Mouse (Mus musculus) forebrain, embryonic 10.5 days (tissue): ENCODE results near the gene Tvp23a. TPM values are rescaled to one million over a fixed set of nuclear protein-coding genes. Genes with fewer than 3 reads are reported as not detected.
A peak's percentile ranks its signal among the peaks of the same experiment; 100 is the strongest.

ENCODE experiments used
- DNase-seq: peaks from one replicate; pipeline ENCODE4 v3.0.0-alpha.2; 2017; ENCODE audit warnings: low spot score; ENCODE audit errors: extremely low spot score
- H3K27ac ChIP-seq: fragments of 300-500 bp; sonication (generic); 2 replicates; pipeline ENCODE4 v1.5.1; 2016; ENCODE audit warnings: mild to moderate bottlenecking
- H3K27me3 ChIP-seq: fragments of 300-500 bp; sonication (generic); 2 replicates; pipeline ENCODE4 v1.6.1; 2016; ENCODE audit warnings: mild to moderate bottlenecking; ENCODE audit not compliant: poor library complexity, severe bottlenecking
- H3K36me3 ChIP-seq: fragments of 300-500 bp; sonication (generic); replicated peaks from 2 replicates; pipeline ENCODE4 v1.6.1; 2016; ENCODE audit warnings: mild to moderate bottlenecking, moderate library complexity
- H3K4me1 ChIP-seq: fragments of 300-500 bp; sonication (generic); 2 replicates; pipeline ENCODE4 v1.6.1; 2016
- H3K4me3 ChIP-seq: fragments of 300-500 bp; sonication (generic); 2 replicates; pipeline ENCODE4 v1.5.1; 2016; ENCODE audit warnings: mild to moderate bottlenecking, moderate library complexity
- H3K9me3 ChIP-seq: fragments of 300-500 bp; sonication (generic); 2 replicates; pipeline ENCODE4 v1.6.1; 2016; ENCODE audit warnings: mild to moderate bottlenecking, moderate library complexity
- WGBS: fragments of 180-500 bp; shearing (Covaris S2); methylation state at CpG from one replicate; pipeline ENCODE4 v1.1.7; 2016; 5-methylcytosine and 5-hydroxymethylcytosine counted together
- polyA plus RNA-seq: library from polyadenylated mRNA; unstranded; fragments of >200 nt; fragmentation: Nextera tagmentation; extraction: Ambion mirVana; gene quantifications from 2 replicates; pipeline ENCODE4 v1.2.1, GENCODE M21; 2016

Gene Tvp23a
- polyA plus RNA-seq, 1 experiment from 2014 or later = 20.5 TPM

DNA sequence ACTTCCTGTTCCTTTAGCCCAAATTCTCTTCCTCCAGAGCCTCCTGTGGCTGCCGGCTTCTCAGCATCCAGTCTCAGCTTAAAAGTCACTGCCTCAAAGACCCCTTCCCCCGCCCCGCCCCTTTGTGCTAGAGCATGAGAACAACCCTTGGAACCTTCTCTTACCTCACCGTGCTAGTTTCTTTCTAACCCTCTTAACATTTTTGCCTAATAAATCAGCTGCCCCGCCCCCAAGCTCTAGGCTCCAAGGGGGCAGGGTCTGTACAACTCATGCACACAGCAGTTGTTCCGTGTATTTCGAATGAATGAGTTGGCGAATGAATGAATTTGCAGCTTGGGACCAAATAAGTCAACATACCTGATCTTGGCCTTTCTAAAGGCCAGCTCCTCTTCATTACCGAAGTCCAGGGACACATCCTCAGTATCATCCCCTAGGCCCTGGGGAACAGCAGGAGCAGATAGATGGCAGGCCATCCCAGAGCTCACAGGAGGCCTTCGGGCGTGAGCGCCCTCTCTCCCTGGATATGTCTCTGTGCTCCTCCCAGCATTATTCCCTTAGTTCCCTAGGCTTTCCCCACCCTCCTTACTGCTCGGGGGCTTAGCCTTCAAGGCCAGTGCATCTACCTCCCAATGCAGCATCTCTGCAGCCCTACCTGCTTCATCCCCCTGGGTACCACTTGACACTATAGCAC, 444 bp downstream of the Tvp23a start:
- Histone ChIP-seq H3K27me3 (no peaks in the 10 kb centered on the region), H3K4me1 (peaks cover 29% of the 10 kb centered on the region), H3K36me3 (no peaks in the 10 kb centered on the region), H3K9me3 (no peaks in the 10 kb centered on the region), H3K27ac (peak overlapping the region; percentile 91), H3K4me3 (peak overlapping the region; percentile 64)
- 15% methylated on average over 13 of the region's 13 CpGs for WGBS
- DNase-seq = peak; percentile 24

DNA sequence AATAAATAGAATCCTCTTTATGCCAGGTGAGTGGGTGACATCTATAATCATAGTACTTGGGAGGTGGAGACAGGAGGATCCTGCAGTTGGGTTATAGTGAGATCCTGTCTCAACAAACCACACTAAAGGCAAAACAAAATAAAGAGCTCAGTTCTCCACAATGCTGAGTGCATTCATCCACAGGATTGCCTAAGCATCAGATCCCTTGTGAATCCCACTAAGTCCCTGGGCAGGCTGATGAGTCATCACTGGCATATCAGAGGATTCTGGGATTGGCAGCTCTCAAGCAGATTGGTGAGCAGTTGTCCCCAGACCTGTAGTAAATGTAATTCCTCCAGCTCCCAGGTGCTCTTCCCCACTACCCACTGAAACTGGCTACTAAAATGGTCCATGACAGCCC, 3.4 kb downstream of the Tvp23a start:
- no peak overlapping the region for H3K27ac ChIP-seq
- no peak overlapping the region for H3K4me3 ChIP-seq
- H3K9me3 ChIP-seq = no peaks in the 10 kb centered on the region
- peaks cover under 1% of the 10 kb centered on the region; the same call in 1 of the 2 replicates for H3K36me3 ChIP-seq
- H3K4me1 ChIP-seq = peaks cover 29% of the 10 kb centered on the region
- no peak for DNase-seq
- no peaks in the 10 kb centered on the region for H3K27me3 ChIP-seq

- no peak overlapping the region for H3K4me3 ChIP-seq
- H3K27ac ChIP-seq = no peak overlapping the region
- DNase-seq = no peak
- WGBS = 93% methylated on average over 4 of the region's 4 CpGs
- no peaks in the 10 kb centered on the region for H3K27me3 ChIP-seq
- peaks cover 16% of the 10 kb centered on the region for H3K4me1 ChIP-seq
- H3K36me3 ChIP-seq = peaks cover 10% of the 10 kb centered on the region
- H3K9me3 ChIP-seq = no peaks in the 10 kb centered on the region
Measured at GRCm38 (mm10) chr16:10441761-10442160, 5.4 kb downstream of the Tvp23a start.

- no peaks in the 10 kb centered on the region for H3K27me3 ChIP-seq
- peaks cover 11% of the 10 kb centered on the region for H3K4me1 ChIP-seq
- no peak overlapping the region for H3K4me3 ChIP-seq
- 83% methylated on average over 6 of the region's 6 CpGs for WGBS
- no peak for DNase-seq
- H3K27ac ChIP-seq = no peak overlapping the region
- H3K36me3 ChIP-seq = peaks cover 10% of the 10 kb centered on the region
- H3K9me3 ChIP-seq = no peaks in the 10 kb centered on the region
Measured at GRCm38 (mm10) chr16:10441328-10441727, 5.8 kb downstream of the Tvp23a start.

GRCm38 (mm10) chr16:10438055-10438454, 9.1 kb downstream of the Tvp23a start:
- Histone ChIP-seq H3K27me3 (no peaks in the 10 kb centered on the region), H3K9me3 (no peaks in the 10 kb centered on the region), H3K4me3 (no peak overlapping the region), H3K36me3 (peaks cover 10% of the 10 kb centered on the region), H3K4me1 (no peaks in the 10 kb centered on the region), H3K27ac (no peak overlapping the region)
- WGBS = 90% methylated on average over 5 of the region's 5 CpGs
- no peak for DNase-seq

GRCm38 (mm10) chr16:10436166-10436565, 11.0 kb downstream of the Tvp23a start:
- H3K4me1 ChIP-seq = no peaks in the 10 kb centered on the region
- no peak for DNase-seq
- peaks cover 10% of the 10 kb centered on the region for H3K36me3 ChIP-seq
- WGBS = 90% methylated on average over 6 of the region's 6 CpGs
- H3K9me3 ChIP-seq = no peaks in the 10 kb centered on the region
- H3K4me3 ChIP-seq = no peak overlapping the region
- no peak overlapping the region for H3K27ac ChIP-seq
- no peaks in the 10 kb centered on the region for H3K27me3 ChIP-seq

DNA sequence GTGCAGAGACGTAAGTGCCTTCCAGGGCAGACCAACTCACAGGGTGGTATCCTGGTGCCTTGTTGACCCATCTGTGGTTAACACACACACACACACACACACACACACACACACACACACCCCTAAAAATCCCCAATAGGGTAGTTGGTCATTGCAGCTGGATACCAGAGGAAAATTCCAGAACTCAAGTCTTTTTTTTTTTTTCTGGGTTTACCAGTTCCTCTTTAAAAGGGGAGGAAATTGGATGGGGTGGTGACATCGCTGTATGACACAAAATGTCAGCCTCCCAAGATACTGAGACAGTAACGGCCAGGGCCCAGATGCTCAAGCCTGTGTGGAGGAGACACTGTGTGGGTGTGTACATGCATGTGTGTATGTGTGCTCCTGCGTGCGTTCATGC, 13.8 kb downstream of the Tvp23a start:
- 94% methylated on average over 5 of the region's 5 CpGs for whole genome bisulfite sequencing
- no peaks in the 10 kb centered on the region for H3K9me3 ChIP-seq

DNA sequence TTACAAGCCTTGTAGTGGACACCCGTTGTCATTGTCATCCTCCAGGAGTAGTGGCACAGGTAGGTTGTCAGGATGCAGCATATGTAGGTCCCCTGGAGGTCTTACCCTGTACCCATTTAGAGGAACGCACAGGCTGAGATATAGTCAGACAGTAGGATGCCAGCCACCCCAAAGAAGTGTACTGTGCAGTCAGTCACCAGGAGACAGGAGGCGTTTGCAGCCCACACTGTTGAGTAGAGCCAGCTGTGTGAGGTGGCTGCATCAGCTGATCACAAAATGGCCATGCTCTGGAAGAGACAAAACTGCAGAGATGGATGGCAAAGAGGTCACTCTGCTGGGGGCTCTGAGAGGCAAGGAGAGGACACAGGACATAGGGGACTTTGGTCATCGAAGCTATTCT, 14.8 kb downstream of the Tvp23a start:
- Histone ChIP-seq H3K36me3 (peaks cover 2% of the 10 kb centered on the region; the same call in 1 of the 2 replicates), H3K27me3 (no peaks in the 10 kb centered on the region), H3K4me1 (no peaks in the 10 kb centered on the region), H3K4me3 (no peak overlapping the region), H3K9me3 (no peaks in the 10 kb centered on the region), H3K27ac (no peak overlapping the region)
- WGBS = 88% methylated on average over 4 of the region's 4 CpGs
- DNase-seq = no peak

More for the DNA sequence above, 13.8 kb downstream of the Tvp23a start:
- Histone ChIP-seq H3K36me3 (peaks cover 6% of the 10 kb centered on the region), H3K4me3 (no peak overlapping the region), H3K27ac (no peak overlapping the region), H3K4me1 (no peaks in the 10 kb centered on the region), H3K27me3 (no peaks in the 10 kb centered on the region)
- no peak for DNase-seq

DNA sequence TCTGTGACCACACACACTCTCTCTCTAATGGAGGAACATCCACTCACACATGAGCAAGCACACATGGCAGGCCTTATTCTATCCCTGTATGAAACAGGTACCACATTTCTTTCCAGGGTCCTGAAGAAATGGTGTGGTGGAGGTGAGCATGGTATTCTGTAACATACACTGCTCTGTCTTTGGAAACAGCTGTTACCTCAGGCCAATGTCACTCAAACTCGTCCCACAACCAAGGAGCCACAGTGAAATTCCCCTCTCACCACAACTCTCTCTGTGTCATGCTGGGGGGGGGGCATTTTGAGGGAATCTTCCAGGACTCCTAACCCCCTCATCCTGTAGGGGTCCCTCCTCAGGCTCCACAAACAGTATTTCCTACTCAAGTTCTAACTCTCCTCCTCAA, 15.3 kb downstream of the Tvp23a start:
- H3K27ac ChIP-seq = no peak overlapping the region
- WGBS = 83% methylated on average over 1 of the region's 1 CpGs
- DNase-seq = no peak
- H3K36me3 ChIP-seq = peaks cover 7% of the 10 kb centered on the region
- no peak overlapping the region for H3K4me3 ChIP-seq
- no peaks in the 10 kb centered on the region for H3K4me1 ChIP-seq
- H3K9me3 ChIP-seq = no peaks in the 10 kb centered on the region
- no peaks in the 10 kb centered on the region for H3K27me3 ChIP-seq

DNA sequence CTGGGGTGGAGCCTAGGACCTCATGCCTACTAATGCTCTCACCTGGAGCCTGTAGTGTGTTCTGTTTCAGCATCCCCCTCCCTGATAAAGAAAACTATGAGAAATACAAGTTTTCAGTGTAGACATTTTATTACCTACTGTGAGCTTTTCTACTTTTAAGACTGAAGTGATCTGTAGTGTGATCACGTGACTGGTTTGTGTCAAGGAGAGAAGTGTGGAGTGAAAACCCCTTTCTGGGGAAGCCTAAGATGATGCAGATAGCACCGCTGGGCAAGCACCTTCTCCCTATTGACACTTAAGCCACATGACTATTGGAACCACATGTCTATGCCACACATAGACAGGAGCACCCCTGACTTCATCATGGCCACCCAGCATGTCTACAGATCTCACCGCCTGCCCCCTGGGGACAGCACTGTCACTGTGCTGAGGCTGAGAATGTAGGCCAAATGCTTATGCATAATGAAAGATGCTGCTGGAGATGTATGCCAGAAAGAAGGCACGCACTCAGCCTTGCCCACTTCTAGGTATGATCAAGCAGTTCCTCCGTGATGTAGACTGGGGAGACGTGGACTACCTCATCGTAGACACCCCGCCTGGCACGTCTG, 26.6 kb downstream of the Tvp23a start:
- H3K4me1 ChIP-seq = no peaks in the 10 kb centered on the region
- no peaks in the 10 kb centered on the region for H3K27me3 ChIP-seq
- 95% methylated on average over 9 of the region's 9 CpGs for WGBS
- H3K9me3 ChIP-seq = 0 out of 2 replicates have a peak, but pooled peaks cover 4% of the 10 kb centered on the region
- no peak overlapping the region for H3K27ac ChIP-seq
- no peak overlapping the region for H3K4me3 ChIP-seq
- peaks cover 100% of the 10 kb centered on the region for H3K36me3 ChIP-seq
- DNase-seq = no peak

GRCm38 (mm10) chr16:10417723-10418259, 29.4 kb downstream of the Tvp23a start:
- H3K36me3 ChIP-seq = peaks cover 95% of the 10 kb centered on the region
- no peak overlapping the region for H3K27ac ChIP-seq
- no peak for DNase-seq
- H3K27me3 ChIP-seq = no peaks in the 10 kb centered on the region
- WGBS = 94% methylated on average over 9 of the region's 9 CpGs
- H3K4me3 ChIP-seq = no peak overlapping the region
- peaks cover 4% of the 10 kb centered on the region for H3K4me1 ChIP-seq
- 0 out of 2 replicates have a peak, but pooled peaks cover 4% of the 10 kb centered on the region for H3K9me3 ChIP-seq

GRCm38 (mm10) chr16:10416866-10417265, 30.3 kb downstream of the Tvp23a start:
- 94% methylated on average over 4 of the region's 4 CpGs for WGBS
- Histone ChIP-seq H3K4me1 (peaks cover 10% of the 10 kb centered on the region), H3K27me3 (no peaks in the 10 kb centered on the region), H3K36me3 (peaks cover 86% of the 10 kb centered on the region), H3K9me3 (0 out of 2 replicates have a peak, but pooled peaks cover 4% of the 10 kb centered on the region), H3K27ac (no peak overlapping the region), H3K4me3 (no peak overlapping the region)
- no peak for DNase-seq

DNA sequence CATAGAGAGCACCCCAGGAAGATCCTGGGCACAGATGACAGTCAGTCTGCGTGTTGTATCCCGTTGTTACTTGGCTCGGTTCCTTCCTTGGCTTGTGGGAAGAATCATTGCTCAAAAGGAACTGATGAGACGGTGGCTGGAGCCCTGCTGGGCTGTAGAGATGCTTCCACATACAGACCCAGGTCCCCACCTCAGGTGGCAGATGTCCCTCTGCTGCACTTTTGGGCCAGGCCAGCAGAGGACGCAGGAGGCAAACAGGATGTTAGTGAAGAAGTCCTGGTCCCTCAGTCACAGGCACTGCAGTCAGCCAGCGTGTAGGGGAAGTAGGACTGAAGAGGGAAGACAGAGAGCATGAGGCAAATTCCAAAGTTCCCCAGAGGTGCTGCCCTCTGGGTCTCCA, 31.2 kb downstream of the Tvp23a start:
- H3K27me3 ChIP-seq = no peaks in the 10 kb centered on the region
- H3K4me3 ChIP-seq = no peak overlapping the region
- 0 out of 2 replicates have a peak, but pooled peaks cover 4% of the 10 kb centered on the region for H3K9me3 ChIP-seq
- H3K27ac ChIP-seq = no peak overlapping the region
- no peak for DNase-seq
- H3K36me3 ChIP-seq = peaks cover 77% of the 10 kb centered on the region
- peaks cover 16% of the 10 kb centered on the region for H3K4me1 ChIP-seq
- WGBS = 76% methylated on average over 6 of the region's 6 CpGs
